Mouse (Mus musculus): ENCODE measurements around the gene Chrnb2.

GRCm38 (mm10) chr3:89773740-89774211 is 9.3 kb upstream of the Chrnb2 start:
- TF ChIP-seq CTCF (IDR thresholded peaks at IDR 0.05; ENCODE audit: control insufficient read depth, insufficient read depth, low read length): no peak
- TF ChIP-seq POLR2A (IDR thresholded peaks at IDR 0.05; ENCODE audit: borderline replicate concordance, control insufficient read depth, low read depth, low read length): no peak
